ENCODE assay signal across 16 mouse cellular contexts in the genomic region with DNA sequence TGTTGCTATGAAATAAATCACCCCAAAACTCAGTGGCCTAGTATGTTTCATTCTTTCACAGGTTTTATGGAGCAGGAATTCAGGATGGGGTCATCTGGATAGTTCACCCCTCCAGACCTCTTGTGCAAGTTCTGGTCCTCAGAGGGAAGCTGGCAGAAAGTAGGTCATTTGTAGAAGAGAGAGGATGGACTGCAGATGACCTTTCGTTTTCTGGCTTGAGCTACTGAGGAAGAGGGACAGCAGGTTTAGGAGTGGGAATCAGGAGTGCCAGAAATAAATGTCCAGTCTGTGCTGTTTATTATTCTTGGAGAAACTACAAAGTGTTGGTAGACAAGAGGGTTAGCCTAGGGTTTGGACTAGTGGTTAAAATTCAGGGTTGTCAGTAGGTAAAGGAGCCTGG.
"Had no signal": no experiment of that assay in that cellular context is flagged by ENCODE, and none has a peak within 500 bp of the region (broad histone marks: within the 10 kb centered on the region; RNA-seq: fewer than 3 reads in every experiment).

No protein-coding gene starts in this region.

- H3K4me3 ChIP-seq: layer of hippocampus, adult 2 months; limb, embryonic 13.5 days; liver, embryonic 15.5 days; midbrain, embryonic 10.5 days; myocyte; neural tube, embryonic 15.5 days had no signal

- H3K9ac ChIP-seq: limb, embryonic 13.5 days; liver, embryonic 15.5 days; lung, embryonic 14.5 days; neural tube, embryonic 15.5 days had no signal

- H3K4me2 ChIP-seq: limb, embryonic 13.5 days; liver, embryonic 11.5 days; liver, embryonic 15.5 days; lung, embryonic 14.5 days; neural tube, embryonic 15.5 days had no signal

- H3K36me3 ChIP-seq: limb, embryonic 13.5 days; liver, embryonic 15.5 days; midbrain, embryonic 10.5 days; neural tube, embryonic 15.5 days had no signal

- H3K4me1 ChIP-seq: limb, embryonic 13.5 days; midbrain, embryonic 10.5 days; neural tube, embryonic 15.5 days had no signal

- H3K27me3 ChIP-seq: limb, embryonic 13.5 days; liver, embryonic 15.5 days; neural tube, embryonic 15.5 days had no signal

- DNase-seq: kidney, postnatal 4 days; left cerebral cortex, postnatal 4 days; lung, embryonic 14.5 days; lung, postnatal 10 days; lung, postnatal 4 days; midbrain, embryonic 14.5 days; right cerebral cortex, adult 18-20 months; thymus, postnatal 4 days had no signal

- H3K27ac ChIP-seq: limb, embryonic 13.5 days; liver, embryonic 15.5 days; midbrain, embryonic 10.5 days; neural tube, embryonic 15.5 days; stomach, postnatal 0 days had no signal

- H3K9me3 ChIP-seq: limb, embryonic 13.5 days; liver, embryonic 15.5 days; midbrain, embryonic 10.5 days; neural tube, embryonic 15.5 days had no signal
